In genomic region chr3:87795336-87796277, GRCm38 (mm10) we compare ENCODE assay signal across 8 mouse cellular contexts. TPM values are rescaled to one million over a fixed set of nuclear protein-coding genes. Genes with fewer than 3 reads are reported as not detected.
DNase-seq lines count a peak whose midpoint lies in the region; ATAC-seq lines count a peak whose summit lies in the region.

No protein-coding gene starts in this region.

- peaks cover 4% of the 10 kb centered on the region; the same call in 1 of the 2 replicates for H3K4me1 ChIP-seq in limb, embryonic 11.5 days (ENCODE audit: control insufficient read depth, insufficient read depth, low read length)
- H3K4me1 ChIP-seq in midbrain, embryonic 11.5 days (ENCODE audit: control insufficient read depth, insufficient read depth, low read length): peaks cover 19% of the 10 kb centered on the region

- WGBS in limb, embryonic 11.5 days: 15% methylated on average over 33 of the region's 33 CpGs
- 15% methylated on average over 33 of the region's 33 CpGs for WGBS in midbrain, embryonic 11.5 days

- peaks cover 85% of the 10 kb centered on the region for H3K27me3 ChIP-seq in limb, embryonic 11.5 days (ENCODE audit: control insufficient read depth, insufficient read depth, low read length)
- H3K27me3 ChIP-seq in midbrain, embryonic 11.5 days (ENCODE audit: control insufficient read depth, insufficient read depth, low read length): peaks cover 67% of the 10 kb centered on the region

- peak; percentile 26 for DNase-seq in right cerebral cortex, adult 18-20 months
- no peak for DNase-seq in right cerebral cortex, postnatal 36 days (ENCODE audit: low spot score in 2 of 2)
- DNase-seq in cerebellum, postnatal 14 days: peak; percentile 73 to 84
- DNase-seq in gastrocnemius, adult 18-20 months (ENCODE audit: low spot score): peak; percentile 61
- DNase-seq in induced T-regulatory cell, adult 2 months (ENCODE audit: low read depth): peak; percentile 82
- DNase-seq in limb, embryonic 11.5 days (ENCODE audit: low spot score): peak; percentile 84
- DNase-seq in midbrain, embryonic 11.5 days (ENCODE audit: low spot score, missing footprints): peak; percentile 97
- peak; percentile 13 to 63 for DNase-seq in spleen, postnatal 10 days (ENCODE audit: low spot score in 2 of 2)

- peak overlapping the region; percentile 24 for H3K4me3 ChIP-seq in limb, embryonic 11.5 days (ENCODE audit: low read depth, low read length)
- peak overlapping the region; percentile 23 for H3K4me3 ChIP-seq in midbrain, embryonic 11.5 days (ENCODE audit: low read depth, low read length)

- peak overlapping the region; percentile 44 for H3K4me2 ChIP-seq in limb, embryonic 11.5 days (ENCODE audit: low read depth, severe bottlenecking)
- H3K4me2 ChIP-seq in midbrain, embryonic 11.5 days: peak overlapping the region; percentile 47

- no peaks in the 10 kb centered on the region for H3K36me3 ChIP-seq in limb, embryonic 11.5 days (ENCODE audit: control insufficient read depth, insufficient read depth, low read length)
- H3K36me3 ChIP-seq in midbrain, embryonic 11.5 days (ENCODE audit: control insufficient read depth, insufficient read depth, low read length): no peaks in the 10 kb centered on the region

- no peak; the same call in 1 of the 2 replicates for ATAC-seq in limb, embryonic 11.5 days (ENCODE audit: insufficient number of reproducible peaks, low FRiP score, low TSS enrichment, low read depth)
- peak; percentile 14; the same call in 1 of the 2 replicates for ATAC-seq in midbrain, embryonic 11.5 days (ENCODE audit: low FRiP score)

- H3K9ac ChIP-seq in limb, embryonic 11.5 days (ENCODE audit: low read length): no peak overlapping the region
- H3K9ac ChIP-seq in midbrain, embryonic 11.5 days (ENCODE audit: low read length): 0 out of 2 replicates have a peak overlapping the region, but pooled peaks have one; percentile 38

- H3K27ac ChIP-seq in limb, embryonic 11.5 days (replicated peaks; ENCODE audit: low read depth, low read length): no peak overlapping the region
- H3K27ac ChIP-seq in midbrain, embryonic 11.5 days (ENCODE audit: low read depth, low read length): no peak overlapping the region

- no peaks in the 10 kb centered on the region for H3K9me3 ChIP-seq in limb, embryonic 11.5 days (ENCODE audit: control insufficient read depth, low read length)
- H3K9me3 ChIP-seq in midbrain, embryonic 11.5 days (ENCODE audit: control insufficient read depth, low read length): no peaks in the 10 kb centered on the region

RNA-seq across cellular contexts. Expression of gene Ntrk1, which starts 0.6 kb away (rescaled TPM):
- not detected for total RNA-seq in gastrocnemius, adult 18-20 months (2021)
- 0.21 and 0.44 TPM in 2 replicates for polyA plus RNA-seq in limb, embryonic 11.5 days (2014; fragmentation: Nextera tagmentation; extraction: Ambion mirVana)
- 2.4 and 3.2 TPM in 2 replicates for polyA plus RNA-seq in midbrain, embryonic 11.5 days (2014; fragmentation: Nextera tagmentation; extraction: Ambion mirVana)

RNA-seq across cellular contexts. Expression of gene Insrr, which starts 1.1 kb away (rescaled TPM):
- total RNA-seq in gastrocnemius, adult 18-20 months (2021): not detected
- polyA plus RNA-seq in limb, embryonic 11.5 days (2014; fragmentation: Nextera tagmentation; extraction: Ambion mirVana): 0.12 and 0.26 TPM in 2 replicates
- 0.51 and 0.71 TPM in 2 replicates for polyA plus RNA-seq in midbrain, embryonic 11.5 days (2014; fragmentation: Nextera tagmentation; extraction: Ambion mirVana)

RNA-seq across cellular contexts. Expression of gene Pear1, which starts 28.5 kb away (rescaled TPM):
- 1 to 10 TPM; 6.3 to 6.4 TPM for total RNA-seq in gastrocnemius, adult 18-20 months (2021)
- 9.4 and 11.3 TPM in 2 replicates for polyA plus RNA-seq in limb, embryonic 11.5 days (2014; fragmentation: Nextera tagmentation; extraction: Ambion mirVana)
- polyA plus RNA-seq in midbrain, embryonic 11.5 days (2014; fragmentation: Nextera tagmentation; extraction: Ambion mirVana): 5.4 and 6.9 TPM in 2 replicates

RNA-seq across cellular contexts. Expression of gene Lrrc71, which starts 47.2 kb away (rescaled TPM):
- total RNA-seq in gastrocnemius, adult 18-20 months (2021): not detected
- polyA plus RNA-seq in limb, embryonic 11.5 days (2014; fragmentation: Nextera tagmentation; extraction: Ambion mirVana): 0.26 and 0.43 TPM in 2 replicates
- polyA plus RNA-seq in midbrain, embryonic 11.5 days (2014; fragmentation: Nextera tagmentation; extraction: Ambion mirVana): 0.08 and 0.21 TPM in 2 replicates

RNA-seq across cellular contexts. Expression of gene Sh2d2a, which starts 50.9 kb away (rescaled TPM):
- total RNA-seq in gastrocnemius, adult 18-20 months (2021): not detected
- polyA plus RNA-seq in limb, embryonic 11.5 days (2014; fragmentation: Nextera tagmentation; extraction: Ambion mirVana): not detected in 2 replicates
- not detected in 2 replicates for polyA plus RNA-seq in midbrain, embryonic 11.5 days (2014; fragmentation: Nextera tagmentation; extraction: Ambion mirVana)

Comparison
In these comparisons a context has a peak if more than half of its experiments do, and no peak if none do; other contexts are left out.
1. DNase-seq: peak in right cerebral cortex, adult 18-20 months (single experiment), cerebellum, postnatal 14 days (2 of 2), gastrocnemius, adult 18-20 months (single experiment), induced T-regulatory cell, adult 2 months (single experiment), limb, embryonic 11.5 days (single experiment), midbrain, embryonic 11.5 days (single experiment) and spleen, postnatal 10 days (2 of 2); none in right cerebral cortex, postnatal 36 days (0 of 2).